Mouse (Mus musculus) ES-CJ7 (cell line): ENCODE data around the gene Psma2.

Experiments
- DNase-seq: peaks from one replicate; pipeline ENCODE4 v3.0.0; 2011; ENCODE audit warnings: low read depth, low spot score

The Psma2 gene

GRCm38 (mm10) chr13:14612926-14613529 lies at the start of gene Psma2, which contains the start of gene Mrpl32:
TSS of gene Psma2 (plus strand) at chr13:14613240.
TSS of gene Mrpl32 (minus strand) at chr13:14613165.
- DNase-seq: peak; percentile 98

- DNase-seq: no peak
These were observed 38.9 kb upstream of the Psma2 start for GRCm38 (mm10) chr13:14574128-14574527.

GRCm38 (mm10) chr13:14580392-14580791 lies 32.6 kb upstream of the Psma2 start:
- no peak for DNase-seq

- no peak for DNase-seq
These were observed 10.3 kb upstream of the Psma2 start for GRCm38 (mm10) chr13:14602744-14603143.

- no peak for DNase-seq
These were observed 5.4 kb upstream of the Psma2 start for GRCm38 (mm10) chr13:14607616-14608015.

- DNase-seq: no peak
These were observed 577 bp upstream of the Psma2 start for GRCm38 (mm10) chr13:14612463-14612862.

GRCm38 (mm10) chr13:14613553-14613952 lies 513 bp downstream of the Psma2 start:
- DNase-seq: no peak

- DNase-seq: peak; percentile 76
These were observed 5.7 kb downstream of the Psma2 start for GRCm38 (mm10) chr13:14618724-14619123.

- peak; percentile 95 for DNase-seq
These were observed 16.9 kb downstream of the Psma2 start, which contains the start of gene AW209491 for GRCm38 (mm10) chr13:14629726-14630641. TSS of gene AW209491 (plus strand) at chr13:14630154.

- no peak for DNase-seq
These were observed 27.0 kb downstream of the Psma2 start for GRCm38 (mm10) chr13:14639998-14640397.

GRCm38 (mm10) chr13:14649301-14649700 lies 36.3 kb downstream of the Psma2 start:
- DNase-seq: no peak

- DNase-seq: no peak
These were observed 54.1 kb downstream of the Psma2 start for GRCm38 (mm10) chr13:14667107-14667506.

- DNase-seq: peak; percentile 19
These were observed 57.3 kb downstream of the Psma2 start for GRCm38 (mm10) chr13:14670342-14670741.

GRCm38 (mm10) chr13:14688955-14689354 lies 75.9 kb downstream of the Psma2 start:
- peak; percentile 6 for DNase-seq

GRCm38 (mm10) chr13:14716801-14717200 lies 103.8 kb downstream of the Psma2 start:
- DNase-seq: no peak

GRCm38 (mm10) chr13:14717755-14718154 lies 104.7 kb downstream of the Psma2 start:
- DNase-seq: no peak
